In the genomic region with DNA sequence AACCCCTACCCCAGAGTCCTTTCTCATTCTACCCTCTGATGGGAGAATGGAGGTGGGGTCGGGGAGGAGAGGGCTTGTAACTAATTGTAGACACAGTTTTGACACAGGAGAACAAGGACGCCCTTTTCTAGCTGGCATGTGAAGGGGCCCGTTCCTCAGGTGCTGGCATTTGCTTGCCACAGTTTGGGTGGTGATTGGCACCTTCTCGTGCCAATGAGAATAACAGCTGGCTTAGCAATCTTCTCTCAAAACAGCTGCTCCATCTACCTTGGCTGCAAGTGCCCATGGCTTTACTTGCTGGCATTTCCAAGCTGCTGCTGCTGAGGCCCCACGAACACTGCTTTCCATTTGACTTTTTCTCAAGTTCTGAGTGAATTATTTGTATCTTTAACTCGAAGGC, we compare ENCODE assay signal across 10 mouse cellular contexts.
"Had no signal": no experiment of that assay in that cellular context is flagged by ENCODE, and none has a peak within 500 bp of the region (broad histone marks: within the 10 kb centered on the region; RNA-seq: fewer than 3 reads in every experiment).

No protein-coding gene starts in this region.

- DNase-seq: gastrocnemius, postnatal 14 days; heart, adult 2 months; heart, postnatal 36 days; kidney, adult 18-20 months; kidney, adult 8-10 months; kidney, postnatal 10 days; kidney, postnatal 25 days; kidney, postnatal 4 days; liver; liver, embryonic 13.5 days had no signal
